Mouse (Mus musculus): ENCODE measurements around the gene Lipk. TPM values are rescaled to one million over a fixed set of nuclear protein-coding genes. Genes with fewer than 3 reads are reported as not detected.

Gene Lipk
- not detected for total RNA-seq (2021)
- long read RNA-seq, experiment 1 = 0 reads
- long read RNA-seq, experiment 2 = 0 reads

GRCm38 (mm10) chr19:34008002-34008401 is at the start of gene Lipk:
Lipk (plus strand) TSS chr19:34008290.
- no peak for DNase-seq (ENCODE audit: low spot score in 2 of 2)

GRCm38 (mm10) chr19:33960887-33961286 is 47.2 kb upstream of the Lipk start, which contains the start of gene Lipf:
Lipf (plus strand) TSS chr19:33961187.
- no peak for DNase-seq (ENCODE audit: low spot score in 2 of 2)

GRCm38 (mm10) chr19:33979007-33979406 is 29.1 kb upstream of the Lipk start:
- peak in 1 of 2 experiments; percentile 1 for DNase-seq (ENCODE audit: low spot score in 2 of 2)

GRCm38 (mm10) chr19:33983043-33983442 is 25.0 kb upstream of the Lipk start:
- no peak for DNase-seq (ENCODE audit: low spot score in 2 of 2)

- DNase-seq (ENCODE audit: low spot score in 2 of 2) = no peak
These were observed 13.5 kb downstream of the Lipk start for GRCm38 (mm10) chr19:34021440-34022172.

GRCm38 (mm10) chr19:34022759-34023158 is 14.7 kb downstream of the Lipk start:
- no peak for DNase-seq (ENCODE audit: low spot score in 2 of 2)

- DNase-seq (ENCODE audit: low spot score in 2 of 2) = no peak
These were observed 31.6 kb downstream of the Lipk start for GRCm38 (mm10) chr19:34039731-34040130.

GRCm38 (mm10) chr19:34043008-34043407 is 34.9 kb downstream of the Lipk start:
- DNase-seq (ENCODE audit: low spot score in 2 of 2) = no peak

GRCm38 (mm10) chr19:34049371-34050039 is 41.4 kb downstream of the Lipk start:
- DNase-seq (ENCODE audit: low spot score in 2 of 2) = no peak

GRCm38 (mm10) chr19:34051502-34051901 is 43.4 kb downstream of the Lipk start:
- DNase-seq (ENCODE audit: low spot score in 2 of 2) = no peak

- DNase-seq (ENCODE audit: low spot score in 2 of 2) = no peak
These were observed 55.5 kb downstream of the Lipk start for GRCm38 (mm10) chr19:34063547-34063946.

GRCm38 (mm10) chr19:34064059-34064458 is 56.0 kb downstream of the Lipk start:
- DNase-seq (ENCODE audit: low spot score in 2 of 2) = no peak

GRCm38 (mm10) chr19:34066779-34067472 is 58.8 kb downstream of the Lipk start, which contains the start of gene Lipn:
Lipn (plus strand) TSS chr19:34067358.
- no peak for DNase-seq (ENCODE audit: low spot score in 2 of 2)

- DNase-seq (ENCODE audit: low spot score in 2 of 2) = no peak
These were observed 66.1 kb downstream of the Lipk start for GRCm38 (mm10) chr19:34074239-34074638.

- no peak for DNase-seq (ENCODE audit: low spot score in 2 of 2)
These were observed 70.0 kb downstream of the Lipk start for GRCm38 (mm10) chr19:34078130-34078529.

- no peak for DNase-seq (ENCODE audit: low spot score in 2 of 2)
These were observed 81.1 kb downstream of the Lipk start for GRCm38 (mm10) chr19:34089011-34089680.

GRCm38 (mm10) chr19:34095381-34095780 is 87.3 kb downstream of the Lipk start:
- DNase-seq (ENCODE audit: low spot score in 2 of 2) = no peak

- peak in 1 of 2 experiments; percentile 3 for DNase-seq (ENCODE audit: low spot score in 2 of 2)
These were observed 88.1 kb downstream of the Lipk start for GRCm38 (mm10) chr19:34096228-34096627.
